Mouse (Mus musculus) spleen, adult 2 months (tissue): Measurements from ENCODE around the gene Suv39h1. TPM values are rescaled to one million over a fixed set of nuclear protein-coding genes. Genes with fewer than 3 reads are reported as not detected.
"Not testable (repeated sequence)": the region's sequence is repeated elsewhere in the genome, so short reads cannot be mapped to it uniquely, and the experiment has no call there.

ENCODE experiments used
- DNase-seq, 2 experiments: peaks; one replicate each; pipeline versions ENCODE4 v3.0.0 to v3.0.0-alpha.2; 2012 to 2021; ENCODE audit warnings: low spot score in 2 of 2, low read depth in 1 of 2
- H3K27ac ChIP-seq: fragments of 200-500 bp; 2 replicates; pipeline ENCODE4 v1.5.1; 2012; ENCODE audit warnings: low read length, inconsistent platforms; ENCODE audit not compliant: insufficient read depth
- H3K27me3 ChIP-seq: fragments of 200-500 bp; 2 replicates; pipeline ENCODE4 v1.6.1; 2012; ENCODE audit warnings: mild to moderate bottlenecking, moderate library complexity, low read length, inconsistent platforms; ENCODE audit not compliant: control insufficient read depth, insufficient read depth
- H3K36me3 ChIP-seq: fragments of 200-500 bp; 2 replicates; pipeline ENCODE4 v1.6.1; 2012; ENCODE audit warnings: mild to moderate bottlenecking, low read length, inconsistent platforms; ENCODE audit not compliant: control insufficient read depth, insufficient read depth
- H3K4me1 ChIP-seq: fragments of 200-500 bp; 2 replicates; pipeline ENCODE4 v1.6.1; 2011; ENCODE audit warnings: inconsistent platforms; ENCODE audit not compliant: control insufficient read depth, insufficient read depth, insufficient read length
- H3K4me3 ChIP-seq: fragments of 200-500 bp; 2 replicates; pipeline ENCODE4 v1.5.1; 2011; ENCODE audit warnings: mild to moderate bottlenecking, inconsistent platforms; ENCODE audit not compliant: insufficient read depth, insufficient read length; ENCODE audit errors: extremely low read depth
- CTCF ChIP-seq: fragments of 200-500 bp; IDR thresholded peaks from 2 replicates; pipeline ENCODE4 v1.5.1; 2011; ENCODE audit warnings: mild to moderate bottlenecking, inconsistent platforms; ENCODE audit not compliant: insufficient read depth, insufficient read length, insufficient replicate concordance; ENCODE audit errors: extremely low read depth
- POLR2A ChIP-seq: fragments of 200-500 bp; IDR thresholded peaks from 2 replicates; pipeline ENCODE4 v1.6.1; 2011; ENCODE audit warnings: low read depth, low read length, inconsistent platforms
- WGBS: fragments of 180-500 bp; shearing (Covaris S2); methylation state at CpG from one replicate; pipeline ENCODE4 v1.1.7; 2018; 5-methylcytosine and 5-hydroxymethylcytosine counted together
- polyA plus RNA-seq: library from polyadenylated mRNA; depleted of rRNA; stranded (reverse); fragments of >200 nt; gene quantifications from 2 replicates; pipeline ENCODE4 v1.2.3, GENCODE M21; 2012

Gene Suv39h1
- polyA plus RNA-seq, 1 experiment = 14.1 TPM

DNA sequence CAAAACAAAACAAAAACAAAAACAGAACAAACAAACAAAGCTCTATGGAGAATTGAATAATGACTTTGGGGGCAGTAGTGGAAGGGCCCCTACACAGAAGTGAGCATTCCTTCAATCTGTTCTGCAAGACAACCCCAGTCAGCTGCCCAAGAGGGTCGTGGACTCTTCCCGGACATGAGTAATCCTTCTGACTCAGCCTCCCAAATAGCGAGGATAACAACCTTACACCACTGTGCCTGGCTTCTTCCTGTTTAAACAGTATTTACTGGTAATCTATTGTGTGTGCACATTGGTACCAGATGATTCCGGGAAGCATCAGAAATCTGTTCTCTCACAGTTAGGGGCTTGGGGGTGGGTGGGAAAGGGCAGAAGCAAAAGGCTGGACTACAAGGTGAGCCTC is 47.7 kb downstream of the Suv39h1 start:
- H3K36me3 ChIP-seq = no peaks in the 10 kb centered on the region
- H3K27ac ChIP-seq = no peak overlapping the region
- no peaks in the 10 kb centered on the region for H3K4me1 ChIP-seq
- TF ChIP-seq CTCF (no peak), POLR2A (no peak)
- DNase-seq = no peak
- WGBS = 59% methylated on average over 4 of the region's 4 CpGs
- H3K4me3 ChIP-seq = no peak overlapping the region
- H3K27me3 ChIP-seq = no peaks in the 10 kb centered on the region

DNA sequence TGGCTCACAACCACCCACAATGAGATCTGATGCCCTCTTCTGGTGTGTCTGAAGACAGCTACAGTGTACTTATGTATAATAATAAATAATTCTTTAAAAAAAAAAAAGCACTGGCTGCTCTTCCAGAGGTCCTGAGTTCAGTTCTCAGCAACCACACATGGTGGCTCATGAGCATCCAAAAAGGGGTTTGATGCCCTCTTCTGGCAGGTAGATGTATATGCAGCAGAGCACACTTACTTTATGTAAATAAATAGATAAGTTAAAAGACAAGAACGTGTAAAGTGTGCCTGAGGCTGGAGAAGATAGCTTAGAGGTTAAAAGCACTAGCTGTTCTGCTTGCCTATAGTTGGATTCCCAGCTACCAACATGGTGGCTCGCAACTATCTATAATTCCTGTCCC is 49.8 kb downstream of the Suv39h1 start:
- TF ChIP-seq POLR2A (no peak), CTCF (no peak)
- Histone ChIP-seq H3K4me3 (no peak overlapping the region), H3K27ac (no peak overlapping the region), H3K36me3 (no peaks in the 10 kb centered on the region), H3K4me1 (no peaks in the 10 kb centered on the region), H3K27me3 (no peaks in the 10 kb centered on the region)
- WGBS = 69% methylated on average over 2 of the region's 2 CpGs
- DNase-seq = no peak

DNA sequence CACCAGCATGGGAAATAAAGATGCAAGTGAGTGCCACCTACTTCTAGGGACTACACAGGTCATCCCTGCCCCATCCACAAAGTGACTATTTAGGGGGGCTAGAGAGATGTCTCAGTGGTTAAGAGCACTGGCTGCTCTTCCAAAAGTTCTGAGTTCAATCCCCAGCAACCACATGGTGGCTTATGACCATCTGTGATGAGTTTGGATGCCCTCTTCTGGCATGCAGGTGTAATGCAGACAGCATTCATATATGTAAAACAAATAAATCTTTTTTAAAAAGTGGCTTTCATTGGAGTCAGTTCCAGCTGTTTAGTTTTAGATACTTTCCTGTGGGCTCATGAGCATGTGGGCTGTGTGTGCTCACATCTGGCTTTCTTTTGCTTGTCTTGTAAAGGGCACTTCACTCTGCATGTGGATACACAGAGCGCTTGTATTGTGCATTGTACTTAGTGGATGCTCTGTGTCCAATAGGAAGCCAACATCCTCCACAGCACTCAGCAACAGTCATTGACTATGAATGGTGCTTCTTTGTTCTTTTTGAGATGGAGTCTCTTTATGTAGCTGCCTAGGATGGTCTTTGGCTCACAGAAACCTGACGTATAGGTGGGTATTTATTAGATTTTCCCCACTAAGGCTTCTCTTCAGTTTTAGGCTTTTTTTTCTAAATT is 54.3 kb downstream of the Suv39h1 start:
- no peaks in the 10 kb centered on the region for H3K27me3 ChIP-seq

DNA sequence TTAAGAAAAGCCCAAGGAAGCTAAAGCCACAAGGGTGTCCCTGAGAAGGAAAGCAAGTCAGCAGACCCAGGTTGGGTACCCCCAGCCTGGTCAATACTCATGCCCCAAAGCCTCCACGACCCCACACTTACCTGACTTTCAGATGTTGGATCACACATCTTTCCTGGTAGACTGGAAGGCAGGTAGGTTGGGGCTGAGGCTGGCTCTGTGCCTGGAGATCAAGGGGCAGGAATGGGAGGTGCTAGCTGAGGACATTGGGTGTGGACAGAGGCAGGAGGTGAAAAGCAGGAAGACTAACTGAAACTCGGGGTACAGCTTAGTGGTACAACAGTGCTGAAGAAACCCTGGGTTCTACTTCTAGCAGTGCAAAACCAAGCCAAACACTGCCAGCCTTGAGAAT is 56.3 kb downstream of the Suv39h1 start, which contains the start of gene Glod5:
Gene Glod5, minus strand, starts transcription at position 207 of the 400 bp plus-strand sequence.
- TF ChIP-seq CTCF = no peak
- TF ChIP-seq POLR2A = no peak
- Histone ChIP-seq H3K27me3 (no peaks in the 10 kb centered on the region), H3K4me1 (no peaks in the 10 kb centered on the region), H3K4me3 (no peak within 1 kb of the TSS), H3K36me3 (no peaks in the 10 kb centered on the region), H3K27ac (no peak within 1 kb of the TSS)
- DNase-seq = no peak
- 53% methylated on average over 2 of the region's 2 CpGs for WGBS

More for the DNA sequence above, 54.3 kb downstream of the Suv39h1 start:
- no peaks in the 10 kb centered on the region for H3K36me3 ChIP-seq
- TF ChIP-seq POLR2A (no peak), CTCF (no peak)
- no peak overlapping the region for H3K27ac ChIP-seq
- DNase-seq = no peak
- WGBS = 89% methylated on average over 2 of the region's 2 CpGs
- no peak overlapping the region for H3K4me3 ChIP-seq
- H3K4me1 ChIP-seq = no peaks in the 10 kb centered on the region

DNA sequence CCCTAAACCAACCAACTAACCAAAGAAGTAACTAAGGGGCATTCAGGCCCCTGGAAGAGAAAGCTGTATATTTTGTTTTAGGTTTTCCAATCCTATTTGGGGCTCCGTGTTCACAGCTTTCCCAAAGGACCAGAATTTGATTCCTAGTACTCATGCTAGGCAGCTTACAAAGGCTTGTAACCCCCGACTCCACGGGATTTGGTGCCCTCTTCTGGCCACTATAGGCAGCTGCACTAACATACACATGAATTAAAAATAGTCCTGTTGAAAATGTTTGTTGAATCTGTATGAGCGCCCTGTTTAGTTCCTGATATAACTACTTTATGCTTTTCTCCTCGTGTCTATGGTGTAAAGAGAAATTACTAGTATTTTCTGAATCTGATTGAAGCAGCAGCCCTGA is 57.4 kb downstream of the Suv39h1 start:
- H3K4me1 ChIP-seq = no peaks in the 10 kb centered on the region
- no peaks in the 10 kb centered on the region for H3K36me3 ChIP-seq
- no peak overlapping the region for H3K4me3 ChIP-seq
- H3K27ac ChIP-seq = no peak overlapping the region
- TF ChIP-seq CTCF (peak; percentile 40; the same call in 1 of the 2 replicates), POLR2A (no peak)
- WGBS = 12% methylated on average over 5 of the region's 5 CpGs
- no peaks in the 10 kb centered on the region for H3K27me3 ChIP-seq
- peak; percentile 9 to 15 for DNase-seq

DNA sequence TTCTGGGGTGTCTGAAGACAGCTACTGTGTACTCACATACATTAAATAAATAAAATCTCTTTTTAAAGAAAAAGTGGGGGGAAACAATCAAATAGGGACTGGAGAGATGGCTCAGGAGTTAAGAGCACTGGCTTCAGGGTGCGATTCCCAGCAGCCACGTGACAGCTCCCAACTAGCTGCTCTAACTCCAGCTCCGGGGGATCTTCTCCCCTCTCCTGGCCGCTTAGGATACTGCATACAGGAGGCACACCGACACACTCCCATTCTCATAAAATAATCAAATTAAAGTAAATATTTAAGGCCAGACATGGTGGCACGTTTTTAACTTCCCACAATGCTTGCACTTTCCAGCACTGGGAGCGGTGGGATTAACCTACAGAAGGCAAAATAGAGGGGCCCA is 58.9 kb downstream of the Suv39h1 start:
- H3K4me3 ChIP-seq, H3K27ac ChIP-seq, H3K36me3 ChIP-seq, H3K27me3 ChIP-seq, DNase-seq, H3K4me1 ChIP-seq: not testable (repeated sequence)
- WGBS = 34% methylated on average over 7 of the region's 7 CpGs

DNA sequence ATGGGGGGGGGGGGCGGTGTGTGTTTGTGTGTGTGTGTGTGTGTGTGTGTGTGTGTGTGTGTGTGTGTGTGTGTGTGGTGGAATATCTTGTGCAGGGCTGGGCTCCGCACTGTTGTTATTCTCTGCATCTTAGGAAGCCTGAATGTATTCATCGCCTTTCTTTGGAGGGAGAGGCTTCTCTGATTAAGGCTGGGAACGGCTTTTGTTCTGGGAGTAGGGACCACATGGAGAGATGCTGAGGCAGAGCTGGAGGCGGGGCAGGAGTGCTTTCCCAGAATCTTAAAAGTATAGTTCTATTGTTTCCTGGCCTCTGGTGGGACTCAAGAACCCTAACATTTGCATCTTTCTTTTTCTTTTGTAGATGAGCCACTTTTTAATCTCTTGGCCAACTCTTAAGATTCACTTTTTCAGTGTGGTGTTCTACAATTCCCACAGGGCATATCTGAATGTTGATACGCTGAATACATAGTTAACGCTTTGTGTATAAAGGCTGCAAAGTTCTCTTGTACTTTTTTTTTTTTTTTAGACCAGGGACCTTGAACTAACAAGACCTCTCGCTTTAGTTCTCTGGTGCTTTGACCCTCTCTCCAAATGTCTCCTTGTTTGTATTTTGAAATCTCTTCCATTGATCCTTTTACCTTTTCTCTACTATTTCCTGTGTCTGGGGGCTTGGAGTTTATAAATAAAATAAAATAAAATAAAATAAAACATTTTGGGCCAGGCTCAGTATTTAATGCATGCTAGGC is 60.8 kb downstream of the Suv39h1 start:
- WGBS = 73% methylated on average over 8 of the region's 8 CpGs
- H3K4me3 ChIP-seq = no peak overlapping the region

More for the DNA sequence above, 60.8 kb downstream of the Suv39h1 start:
- Histone ChIP-seq H3K4me1 (no peaks in the 10 kb centered on the region), H3K36me3 (no peaks in the 10 kb centered on the region), H3K27ac (no peak overlapping the region), H3K27me3 (no peaks in the 10 kb centered on the region)
- TF ChIP-seq CTCF = no peak
- TF ChIP-seq POLR2A = no peak
- DNase-seq = no peak
